Mouse (Mus musculus) myocyte (in vitro differentiated cells): ENCODE measurements at regions not wholly inside any gene's neighbourhood (a gene's known extent, or its start where the extent isn't known, plus 50 kb on each side); places are given as distances from the start of the nearest gene placed in this dataset.

Experiments
- H3K27me3 ChIP-seq: one replicate; pipeline ENCODE4 v1.6.1; 2011; ENCODE audit not compliant: control insufficient read depth, insufficient read depth, insufficient read length
- H3K36me3 ChIP-seq: one replicate; pipeline ENCODE4 v1.6.1; 2011; ENCODE audit not compliant: control insufficient read depth, insufficient read depth
- H3K4me2 ChIP-seq: one replicate; pipeline ENCODE4 v1.6.1; 2011; ENCODE audit warnings: low read depth, control low read depth
- H3K4me3 ChIP-seq: one replicate; pipeline ENCODE4 v1.5.1; 2011; ENCODE audit warnings: mild to moderate bottlenecking, control low read depth, moderate library complexity
- H3K79me2 ChIP-seq: one replicate; pipeline ENCODE4 v1.6.1; 2011; ENCODE audit not compliant: control insufficient read depth, insufficient read depth
- H3ac ChIP-seq: one replicate; pipeline ENCODE4 v1.6.1; 2011; ENCODE audit not compliant: control insufficient read depth, insufficient read length
- CEBPB ChIP-seq: IDR thresholded peaks from 2 replicates; pipeline ENCODE4 v1.6.1; 2011; ENCODE audit warnings: mild to moderate bottlenecking, moderate library complexity; ENCODE audit not compliant: poor library complexity, insufficient read depth, severe bottlenecking
- E2F4 ChIP-seq: IDR thresholded peaks from one replicate; pipeline ENCODE4 v1.6.1; 2011; ENCODE audit warnings: mild to moderate bottlenecking, control low read depth, moderate library complexity; ENCODE audit not compliant: insufficient read depth
- MAX ChIP-seq: IDR thresholded peaks from one replicate; pipeline ENCODE4 v1.6.1; 2011; ENCODE audit warnings: low read depth, mild to moderate bottlenecking, control low read depth
- MYOD1 ChIP-seq, 3 experiments: IDR thresholded peaks; one replicate each; pipeline ENCODE4 v1.6.1; 2011; ENCODE audit warnings: control low read depth in 2 of 3, low read depth in 2 of 3, mild to moderate bottlenecking in 2 of 3, moderate library complexity in 1 of 3; ENCODE audit not compliant: insufficient read length in 2 of 3, control insufficient read depth in 1 of 3
- MYOG ChIP-seq, 3 experiments: IDR thresholded peaks; one replicate each; pipeline ENCODE4 v1.6.1; 2011; ENCODE audit warnings: control low read depth in 2 of 3, low read depth in 2 of 3, mild to moderate bottlenecking in 2 of 3; ENCODE audit not compliant: insufficient read length in 2 of 3, control insufficient read depth in 1 of 3, insufficient read depth in 1 of 3
- POLR2A ChIP-seq: IDR thresholded peaks from one replicate; pipeline ENCODE4 v1.6.1; 2011; ENCODE audit warnings: low read depth, mild to moderate bottlenecking, control low read depth, moderate library complexity; ENCODE audit not compliant: insufficient read length
- POLR2AphosphoS2 ChIP-seq: IDR thresholded peaks from one replicate; pipeline ENCODE4 v1.6.1; 2011; ENCODE audit warnings: low read depth, control low read depth; ENCODE audit not compliant: insufficient read length
- REST ChIP-seq: IDR thresholded peaks from one replicate; pipeline ENCODE4 v1.6.1; 2011; ENCODE audit warnings: mild to moderate bottlenecking, control low read depth, moderate library complexity; ENCODE audit not compliant: insufficient read depth, insufficient read length
- SRF ChIP-seq: IDR thresholded peaks from one replicate; pipeline ENCODE4 v1.6.1; 2011; ENCODE audit warnings: low read depth; ENCODE audit not compliant: control insufficient read depth, insufficient read length
- TCF12 ChIP-seq: IDR thresholded peaks from one replicate; pipeline ENCODE4 v1.6.1; 2011; ENCODE audit warnings: mild to moderate bottlenecking, control low read depth; ENCODE audit not compliant: poor library complexity, insufficient read depth, severe bottlenecking
- TCF3 ChIP-seq: IDR thresholded peaks from one replicate; pipeline ENCODE4 v1.6.1; 2011; ENCODE audit warnings: low read depth, control low read depth; ENCODE audit not compliant: insufficient read length
- USF1 ChIP-seq: IDR thresholded peaks from one replicate; pipeline ENCODE4 v1.6.1; 2011; ENCODE audit warnings: low read depth, mild to moderate bottlenecking, control low read depth, moderate library complexity

DNA sequence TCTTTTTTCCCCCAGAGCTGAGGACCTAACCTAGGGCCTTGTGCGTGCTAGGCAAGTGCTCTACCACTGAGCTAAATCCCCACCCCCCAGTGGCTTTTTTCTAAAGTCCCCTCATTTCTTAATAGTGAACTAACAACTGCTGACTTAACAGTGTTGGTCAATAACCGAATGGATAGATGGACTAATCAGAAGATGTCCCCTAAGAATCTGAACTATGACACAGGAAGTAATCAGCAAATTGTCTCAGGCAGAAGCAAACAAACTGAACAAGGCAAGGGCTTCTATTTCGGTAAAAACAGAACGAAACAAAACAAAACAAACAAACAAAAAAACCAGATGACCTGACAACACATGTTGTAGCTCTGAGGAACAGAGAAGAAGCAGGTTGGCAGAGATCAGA is 62.2 kb upstream of the Fam3c start:
- Histone ChIP-seq H3K27me3 (no peaks in the 10 kb centered on the region), H3K79me2 (no peaks in the 10 kb centered on the region), H3K4me2 (no peak overlapping the region), H3ac (no peak overlapping the region), H3K36me3 (no peaks in the 10 kb centered on the region), H3K4me3 (no peak overlapping the region)
- TF ChIP-seq REST (no peak), POLR2AphosphoS2 (no peak), E2F4 (no peak), MYOG (IDR thresholded peaks at IDR 0.05; ENCODE audit: control insufficient read depth in 1 of 3, insufficient read depth in 1 of 3, insufficient read length in 2 of 3, low read depth in 2 of 3) (no peak), POLR2A (no peak), SRF (no peak), TCF3 (no peak), CEBPB (no peak), TCF12 (no peak), MYOD1 (IDR thresholded peaks at IDR 0.05; ENCODE audit: control insufficient read depth in 1 of 3, insufficient read length in 2 of 3, low read depth in 2 of 3) (no peak), USF1 (no peak), MAX (no peak)

DNA sequence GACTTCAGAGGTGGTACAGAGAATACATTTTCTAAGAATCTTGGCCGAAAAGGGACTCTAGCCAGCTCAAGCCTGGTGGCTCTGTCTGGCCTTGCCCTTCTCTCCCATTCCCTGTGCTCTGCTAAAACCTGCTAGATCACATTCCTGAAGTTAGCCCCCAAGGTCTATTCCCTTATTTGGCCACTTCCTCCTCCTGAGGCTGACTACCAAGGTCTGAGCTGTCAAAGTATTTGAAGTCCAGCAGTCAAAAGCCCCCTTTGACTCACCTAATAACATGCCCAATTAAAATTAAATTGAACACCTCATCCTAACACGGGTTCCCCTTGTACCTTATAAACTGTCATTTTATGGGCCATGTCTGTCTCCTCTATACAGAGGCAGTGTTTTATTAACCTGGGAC is 61.1 kb upstream of the Fam3c start:
- Histone ChIP-seq H3K36me3 (no peaks in the 10 kb centered on the region), H3K4me3 (no peak overlapping the region), H3K79me2 (no peaks in the 10 kb centered on the region), H3K4me2 (no peak overlapping the region), H3ac (no peak overlapping the region), H3K27me3 (no peaks in the 10 kb centered on the region)
- TF ChIP-seq SRF, result no peak
- TF ChIP-seq MYOD1 (IDR thresholded peaks at IDR 0.05; ENCODE audit: control insufficient read depth in 1 of 3, insufficient read length in 2 of 3, low read depth in 2 of 3), result no peak
- no peak for TF ChIP-seq POLR2A
- no peak for TF ChIP-seq MYOG (IDR thresholded peaks at IDR 0.05; ENCODE audit: control insufficient read depth in 1 of 3, insufficient read depth in 1 of 3, insufficient read length in 2 of 3, low read depth in 2 of 3)
- TF ChIP-seq POLR2AphosphoS2, result no peak
- TF ChIP-seq CEBPB, result no peak
- no peak for TF ChIP-seq E2F4
- TF ChIP-seq USF1, result no peak
- no peak for TF ChIP-seq TCF3
- no peak for TF ChIP-seq MAX
- TF ChIP-seq REST, result no peak
- no peak for TF ChIP-seq TCF12

DNA sequence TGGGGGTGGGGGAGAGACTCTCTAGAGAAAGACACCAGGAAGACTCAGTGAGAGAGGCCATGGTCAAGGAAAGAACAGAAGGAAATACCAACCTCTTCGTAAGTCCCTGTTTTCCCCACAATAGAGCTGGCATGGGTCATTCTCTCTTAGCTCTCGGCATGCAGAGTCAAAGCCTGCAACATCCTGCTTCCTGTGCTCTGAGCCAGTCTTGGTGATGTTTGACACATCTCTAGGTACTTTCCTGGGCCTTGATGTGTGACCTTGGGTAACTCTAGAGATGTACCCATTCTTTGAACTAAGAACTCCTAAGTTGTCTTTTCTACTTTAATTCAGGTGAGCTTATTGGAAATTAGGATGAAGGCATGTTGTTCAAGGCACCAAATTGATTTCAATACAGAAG is 55.8 kb upstream of the Fam3c start:
- no peak for TF ChIP-seq E2F4
- TF ChIP-seq CEBPB, result no peak
- no peak for TF ChIP-seq TCF12
- TF ChIP-seq MYOG (IDR thresholded peaks at IDR 0.05; ENCODE audit: control insufficient read depth in 1 of 3, insufficient read depth in 1 of 3, insufficient read length in 2 of 3, low read depth in 2 of 3), result no peak
- no peaks in the 10 kb centered on the region for H3K36me3 ChIP-seq
- no peaks in the 10 kb centered on the region for H3K27me3 ChIP-seq
- H3K4me3 ChIP-seq, result no peak overlapping the region
- no peak overlapping the region for H3K4me2 ChIP-seq
- H3ac ChIP-seq, result no peak overlapping the region
- H3K79me2 ChIP-seq, result no peaks in the 10 kb centered on the region

DNA sequence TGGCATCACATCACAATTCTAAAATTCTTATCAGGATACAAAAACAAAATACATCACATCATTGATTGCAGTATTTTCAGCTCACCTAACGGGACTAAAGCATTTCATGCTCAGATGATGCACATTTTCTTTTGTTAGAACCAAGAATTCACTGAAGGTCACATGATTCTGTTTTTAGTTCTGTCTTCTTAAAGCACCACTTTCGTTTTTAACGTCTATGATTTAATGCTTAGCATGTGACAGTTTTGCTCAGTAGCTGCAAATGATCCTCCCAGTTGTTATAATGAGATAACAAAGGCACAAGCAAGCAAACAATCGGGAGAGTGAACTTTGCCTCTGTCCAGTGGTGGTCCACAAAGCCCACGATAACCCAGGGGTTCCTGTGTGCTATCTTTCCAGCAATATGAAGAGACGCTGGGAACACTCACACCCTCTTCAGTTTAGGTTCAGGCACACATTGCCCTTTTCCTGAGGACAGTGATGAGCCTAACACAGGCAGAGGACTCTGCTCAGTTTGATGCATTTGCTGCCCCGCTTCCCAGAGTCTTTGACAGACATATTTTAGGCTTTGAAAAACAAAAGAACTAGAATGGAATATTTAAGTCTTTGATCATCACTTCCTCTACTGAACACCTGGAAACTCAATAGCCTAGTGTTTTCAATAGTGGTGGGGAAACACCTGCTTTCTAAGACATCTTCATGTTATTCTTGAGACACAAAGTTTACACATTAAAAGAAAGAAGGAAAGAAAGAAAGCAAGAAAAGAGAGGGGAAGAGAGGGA is 53.0 kb upstream of the Fam3c start:
- no peaks in the 10 kb centered on the region for H3K27me3 ChIP-seq
- TF ChIP-seq USF1 (peak; percentile 42), SRF (no peak), E2F4 (no peak)

More for the DNA sequence above, 53.0 kb upstream of the Fam3c start:
- no peaks in the 10 kb centered on the region for H3K79me2 ChIP-seq
- H3K36me3 ChIP-seq, result no peaks in the 10 kb centered on the region
- H3ac ChIP-seq, result no peak overlapping the region
- H3K4me3 ChIP-seq, result no peak overlapping the region
- peak overlapping the region; percentile 38 for H3K4me2 ChIP-seq
